Mouse (Mus musculus): Measurements from ENCODE around the gene Zmiz1. TPM values are rescaled to one million over a fixed set of nuclear protein-coding genes. Genes with fewer than 3 reads are reported as not detected.

Zmiz1 gene
- polyA plus RNA-seq, 1 experiment from 2014 or later, result 12.4 TPM

DNA sequence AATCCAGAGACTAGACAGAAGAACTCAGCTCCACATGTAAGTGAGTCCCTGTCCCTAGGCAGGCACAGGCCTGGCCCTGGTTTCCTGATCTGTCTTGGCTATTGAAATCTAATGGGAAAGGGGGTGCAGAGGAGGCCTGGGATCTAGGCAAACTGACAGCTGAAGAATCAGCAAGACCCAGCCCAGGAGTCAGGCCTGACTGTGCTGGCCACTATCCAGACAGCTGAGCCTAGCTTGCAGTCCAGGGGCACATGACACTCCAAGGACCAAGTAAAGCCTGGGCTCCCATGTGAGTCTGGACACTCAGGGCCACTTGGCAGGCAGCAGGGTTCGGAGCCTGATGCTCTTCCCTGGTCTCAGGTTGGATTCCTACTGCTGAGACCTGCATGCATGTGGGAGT, 38.0 kb upstream of the Zmiz1 start:
- H3K27ac ChIP-seq (ENCODE audit: low read depth, low read length), result no peak overlapping the region
- H3K4me2 ChIP-seq (replicated peaks; ENCODE audit: low read depth), result no peak overlapping the region
- H3K9ac ChIP-seq (ENCODE audit: low read depth, low read length), result no peak overlapping the region
- 0 out of 2 replicates have a peak, but pooled peaks cover 3% of the 10 kb centered on the region for H3K4me1 ChIP-seq (replicated peaks; ENCODE audit: control insufficient read depth, insufficient read depth, low read length)
- TF ChIP-seq CTCF (IDR thresholded peaks at IDR 0.05; ENCODE audit: low read depth), result no peak
- no peak for ATAC-seq
- H3K4me3 ChIP-seq (ENCODE audit: low read depth, low read length), result no peak overlapping the region
- H3K36me3 ChIP-seq (ENCODE audit: control insufficient read depth, insufficient read depth), result no peaks in the 10 kb centered on the region
- 95% methylated on average over 1 of the region's 1 CpGs for WGBS
- H3K9me3 ChIP-seq (ENCODE audit: control insufficient read depth), result no peaks in the 10 kb centered on the region
- no peaks in the 10 kb centered on the region for H3K27me3 ChIP-seq (replicated peaks; ENCODE audit: control insufficient read depth, insufficient read depth, low read length)

DNA sequence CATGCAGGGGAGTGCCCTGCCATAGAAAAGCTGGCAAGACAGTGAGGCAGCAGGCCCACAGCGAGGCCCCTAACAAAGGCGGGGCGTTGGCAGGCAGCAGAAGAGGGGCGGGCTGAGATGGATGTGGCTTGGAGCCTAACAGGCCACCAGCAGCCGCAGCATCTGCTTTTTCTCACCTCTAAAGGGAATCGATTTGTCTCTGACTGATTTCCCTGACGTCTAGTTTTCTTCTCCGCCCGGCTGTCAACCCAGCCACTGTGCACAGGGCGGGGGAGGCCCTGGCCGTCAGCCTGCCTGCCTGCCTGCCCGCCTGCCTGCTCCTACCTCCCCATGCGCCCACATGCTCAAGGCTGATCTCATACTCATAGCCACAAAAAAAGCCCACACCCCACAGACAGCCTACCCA, 37.4 kb upstream of the Zmiz1 start:
- Histone ChIP-seq H3K27ac (ENCODE audit: low read depth, low read length) (no peak overlapping the region), H3K27me3 (replicated peaks; ENCODE audit: control insufficient read depth, insufficient read depth, low read length) (no peaks in the 10 kb centered on the region), H3K9ac (ENCODE audit: low read depth, low read length) (no peak overlapping the region), H3K36me3 (ENCODE audit: control insufficient read depth, insufficient read depth) (no peaks in the 10 kb centered on the region), H3K4me2 (replicated peaks; ENCODE audit: low read depth) (no peak overlapping the region), H3K4me1 (replicated peaks; ENCODE audit: control insufficient read depth, insufficient read depth, low read length) (0 out of 2 replicates have a peak, but pooled peaks cover 3% of the 10 kb centered on the region), H3K9me3 (ENCODE audit: control insufficient read depth) (no peaks in the 10 kb centered on the region), H3K4me3 (ENCODE audit: low read depth, low read length) (no peak overlapping the region)
- no peak for TF ChIP-seq CTCF (IDR thresholded peaks at IDR 0.05; ENCODE audit: low read depth)
- 47% methylated on average over 13 of the region's 13 CpGs for WGBS
- peak; percentile 33; the same call in 1 of the 2 replicates for ATAC-seq

DNA sequence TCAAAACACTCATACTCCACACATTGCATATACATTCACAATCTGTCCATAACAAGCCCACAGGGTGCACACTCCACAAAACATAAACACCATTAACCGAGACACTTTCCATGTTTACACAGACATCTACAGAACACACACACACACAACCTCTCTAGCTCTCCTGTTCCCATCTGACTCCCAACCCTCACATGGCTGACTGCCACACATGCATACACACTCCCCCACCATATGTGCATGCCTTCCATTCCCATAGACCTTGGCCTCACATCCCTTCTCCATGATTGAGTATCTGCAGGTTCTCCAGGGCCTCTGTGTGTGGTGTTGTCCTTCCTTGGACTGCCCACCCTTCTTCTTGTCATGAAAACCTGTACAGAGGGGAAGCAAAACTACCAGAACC, 36.0 kb upstream of the Zmiz1 start:
- no peak overlapping the region for H3K4me3 ChIP-seq (ENCODE audit: low read depth, low read length)
- TF ChIP-seq CTCF (IDR thresholded peaks at IDR 0.05; ENCODE audit: low read depth), result no peak
- H3K36me3 ChIP-seq (ENCODE audit: control insufficient read depth, insufficient read depth), result no peaks in the 10 kb centered on the region
- 0 out of 2 replicates have a peak, but pooled peaks cover 3% of the 10 kb centered on the region for H3K4me1 ChIP-seq (replicated peaks; ENCODE audit: control insufficient read depth, insufficient read depth, low read length)
- no peak overlapping the region for H3K9ac ChIP-seq (ENCODE audit: low read depth, low read length)
- no peaks in the 10 kb centered on the region for H3K9me3 ChIP-seq (ENCODE audit: control insufficient read depth)
- 66% methylated on average over 1 of the region's 1 CpGs for WGBS
- H3K4me2 ChIP-seq (replicated peaks; ENCODE audit: low read depth), result no peak overlapping the region
- ATAC-seq, result no peak
- H3K27me3 ChIP-seq (replicated peaks; ENCODE audit: control insufficient read depth, insufficient read depth, low read length), result no peaks in the 10 kb centered on the region
- H3K27ac ChIP-seq (ENCODE audit: low read depth, low read length), result no peak overlapping the region

DNA sequence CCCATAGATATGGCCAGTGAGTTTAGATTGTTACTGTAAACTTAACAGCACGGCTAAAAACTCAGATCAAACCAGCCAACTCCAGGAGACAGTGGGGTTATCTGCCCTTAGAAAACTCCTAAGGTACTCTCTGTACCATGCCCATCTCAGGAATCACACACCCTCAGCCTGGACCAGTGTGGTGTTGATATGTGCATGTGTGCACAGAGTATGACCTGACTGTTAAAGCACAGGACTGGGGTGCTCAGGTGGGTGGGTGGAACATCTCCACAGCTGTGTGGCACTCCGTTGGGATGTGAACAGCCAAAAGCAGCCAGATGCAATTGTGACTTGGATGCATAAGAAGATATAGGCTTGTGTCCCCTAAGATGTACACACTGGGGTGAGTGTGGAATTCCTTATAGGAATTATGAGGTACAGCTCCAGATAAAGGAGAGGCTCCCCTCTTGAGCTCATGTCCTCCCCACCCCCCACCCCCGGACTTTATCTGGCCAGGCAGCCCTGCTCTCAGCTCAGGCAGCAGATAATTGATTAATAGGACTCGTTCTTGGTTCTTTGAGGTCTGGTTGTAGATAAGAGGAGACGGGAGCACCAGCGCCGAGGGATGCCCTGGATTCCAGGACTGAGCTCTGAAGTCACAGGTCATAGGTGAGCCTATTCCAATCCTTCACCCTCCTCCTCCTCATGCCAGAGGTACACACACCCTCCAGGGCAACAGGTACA, 35.1 kb upstream of the Zmiz1 start:
- H3K4me1 ChIP-seq (replicated peaks; ENCODE audit: control insufficient read depth, insufficient read depth, low read length), result 0 out of 2 replicates have a peak, but pooled peaks cover 3% of the 10 kb centered on the region
- H3K27me3 ChIP-seq (replicated peaks; ENCODE audit: control insufficient read depth, insufficient read depth, low read length), result no peaks in the 10 kb centered on the region
- no peak overlapping the region for H3K4me3 ChIP-seq (ENCODE audit: low read depth, low read length)
- ATAC-seq, result no peak
- H3K9me3 ChIP-seq (ENCODE audit: control insufficient read depth), result no peaks in the 10 kb centered on the region
- no peaks in the 10 kb centered on the region for H3K36me3 ChIP-seq (ENCODE audit: control insufficient read depth, insufficient read depth)
- no peak for TF ChIP-seq CTCF (IDR thresholded peaks at IDR 0.05; ENCODE audit: low read depth)
- WGBS, result 45% methylated on average over 7 of the region's 7 CpGs
- H3K4me2 ChIP-seq (replicated peaks; ENCODE audit: low read depth), result no peak overlapping the region
- no peak overlapping the region for H3K9ac ChIP-seq (ENCODE audit: low read depth, low read length)
- H3K27ac ChIP-seq (ENCODE audit: low read depth, low read length), result no peak overlapping the region

DNA sequence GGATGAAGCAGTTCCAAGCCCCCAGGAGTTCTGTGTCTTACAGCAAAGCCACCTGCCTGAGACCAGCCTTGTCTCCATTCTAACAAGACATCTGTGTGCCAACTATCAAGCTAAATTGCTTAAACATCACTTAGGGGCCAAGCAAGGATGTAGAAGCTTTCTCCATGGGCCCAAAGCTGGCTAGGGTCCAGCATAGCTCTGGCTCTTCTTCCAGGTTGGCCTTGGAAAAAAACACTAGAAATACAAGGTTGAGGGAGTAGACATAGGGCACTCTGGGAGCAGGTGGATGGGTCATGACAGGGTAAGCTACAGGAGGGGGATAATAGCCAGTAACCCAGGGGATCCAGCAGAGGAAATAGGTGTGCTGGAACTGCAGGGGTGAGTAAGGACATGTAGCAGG, 20.7 kb upstream of the Zmiz1 start:
- no peak overlapping the region for H3K4me2 ChIP-seq (replicated peaks; ENCODE audit: low read depth)
- H3K4me1 ChIP-seq (replicated peaks; ENCODE audit: control insufficient read depth, insufficient read depth, low read length), result no peaks in the 10 kb centered on the region
- H3K27me3 ChIP-seq (replicated peaks; ENCODE audit: control insufficient read depth, insufficient read depth, low read length), result no peaks in the 10 kb centered on the region
- ATAC-seq, result no peak
- no peaks in the 10 kb centered on the region for H3K9me3 ChIP-seq (ENCODE audit: control insufficient read depth)
- no peak overlapping the region for H3K9ac ChIP-seq (ENCODE audit: low read depth, low read length)
- no peak for TF ChIP-seq CTCF (IDR thresholded peaks at IDR 0.05; ENCODE audit: low read depth)
- no peaks in the 10 kb centered on the region for H3K36me3 ChIP-seq (ENCODE audit: control insufficient read depth, insufficient read depth)
- H3K4me3 ChIP-seq (ENCODE audit: low read depth, low read length), result no peak overlapping the region
- no peak overlapping the region for H3K27ac ChIP-seq (ENCODE audit: low read depth, low read length)

DNA sequence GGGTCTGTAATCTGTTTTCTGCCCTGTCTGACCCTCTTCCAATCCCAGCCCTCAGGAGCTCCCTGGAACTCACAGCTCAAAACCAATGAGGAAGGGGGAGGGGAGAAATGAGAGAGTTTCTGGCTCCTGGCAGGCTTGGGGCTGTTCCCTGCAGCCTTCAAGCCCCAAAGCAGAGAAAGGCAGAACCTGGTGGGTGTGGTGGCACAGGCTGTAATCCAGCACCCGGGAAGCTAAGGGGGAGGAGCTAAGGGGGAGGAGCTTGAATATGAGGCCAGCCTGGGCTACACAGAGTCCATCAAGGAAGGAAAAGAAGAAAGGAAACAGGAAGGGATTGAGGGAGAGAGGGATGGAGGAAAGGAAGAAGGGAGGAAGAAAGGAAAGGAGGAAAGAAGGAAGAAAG, 18.9 kb upstream of the Zmiz1 start:
- 4% methylated on average over 1 of the region's 1 CpGs for WGBS
- no peak for ATAC-seq
- Histone ChIP-seq H3K9me3 (ENCODE audit: control insufficient read depth) (no peaks in the 10 kb centered on the region), H3K4me3 (ENCODE audit: low read depth, low read length) (no peak overlapping the region), H3K27me3 (replicated peaks; ENCODE audit: control insufficient read depth, insufficient read depth, low read length) (no peaks in the 10 kb centered on the region), H3K4me2 (replicated peaks; ENCODE audit: low read depth) (no peak overlapping the region), H3K27ac (ENCODE audit: low read depth, low read length) (no peak overlapping the region), H3K4me1 (replicated peaks; ENCODE audit: control insufficient read depth, insufficient read depth, low read length) (no peaks in the 10 kb centered on the region), H3K9ac (ENCODE audit: low read depth, low read length) (no peak overlapping the region), H3K36me3 (ENCODE audit: control insufficient read depth, insufficient read depth) (no peaks in the 10 kb centered on the region)
- no peak for TF ChIP-seq CTCF (IDR thresholded peaks at IDR 0.05; ENCODE audit: low read depth)

Measured in intestine, postnatal 0 days (tissue).